Mouse (Mus musculus): ENCODE results near the gene Sdk1.

DNA sequence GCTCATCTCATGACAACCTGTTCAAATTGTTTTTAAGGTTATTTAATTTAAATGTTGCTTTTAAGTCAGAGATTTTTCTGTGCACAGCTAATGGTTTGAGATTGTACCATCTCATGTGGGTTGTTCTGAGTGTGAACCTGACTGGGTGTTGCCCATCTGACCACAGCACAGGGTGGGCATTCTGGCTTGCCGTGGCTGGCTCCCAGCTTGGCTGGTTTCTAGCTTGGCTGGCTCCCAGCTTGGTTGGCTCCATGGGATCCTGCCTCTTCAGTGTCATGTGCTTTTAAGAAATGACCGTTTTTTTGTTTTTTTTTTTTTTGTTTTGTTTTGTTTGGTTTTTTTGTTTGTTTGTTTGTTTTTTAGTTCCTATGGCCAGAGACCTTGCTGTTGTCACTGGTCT lies 326.8 kb downstream of the Sdk1 start:
- no peak for TF ChIP-seq GATA1 (IDR thresholded peaks at IDR 0.05; ENCODE audit: borderline replicate concordance, low read length)
- no peak for TF ChIP-seq FLI1 (IDR thresholded peaks at IDR 0.05; ENCODE audit: low read length)

All from megakaryocyte, embryonic 14.5 days (primary cell).